ENCODE assay signal across 17 mouse cellular contexts in genomic region chr12:58443007-58443406, GRCm38 (mm10).
DNase-seq lines count a peak whose midpoint lies in the region; ATAC-seq and TF ChIP-seq lines count a peak whose summit lies in the region.
"Had no signal": no experiment of that assay in that cellular context is flagged by ENCODE, and none has a peak within 500 bp of the region (broad histone marks: within the 10 kb centered on the region; RNA-seq: fewer than 3 reads in every experiment).

No protein-coding gene starts in this region.

- no peak overlapping the region for H3K4me2 ChIP-seq in forebrain, postnatal 0 days (ENCODE audit: low read depth)
- H3K4me2 ChIP-seq in forebrain, embryonic 11.5 days (ENCODE audit: low read depth, low read length, severe bottlenecking) = no peak overlapping the region
- H3K4me2 ChIP-seq in kidney, embryonic 14.5 days (replicated peaks; ENCODE audit: low read depth, low read length) = no peak overlapping the region
- H3K4me2 ChIP-seq: embryonic facial prominence, embryonic 12.5 days; forebrain, embryonic 13.5 days; heart, embryonic 11.5 days; hindbrain, embryonic 15.5 days had no signal

- no peak overlapping the region for H3K4me3 ChIP-seq in forebrain, postnatal 0 days (ENCODE audit: low read depth, low read length)
- no peak overlapping the region for H3K4me3 ChIP-seq in forebrain, embryonic 11.5 days (ENCODE audit: low read depth, low read length)
- no peak overlapping the region for H3K4me3 ChIP-seq in kidney, embryonic 14.5 days (ENCODE audit: low read length)
- H3K4me3 ChIP-seq: embryonic facial prominence, embryonic 12.5 days; forebrain, embryonic 13.5 days; heart, adult 2 months; hindbrain, embryonic 15.5 days had no signal

- TF ChIP-seq CTCF in forebrain, postnatal 0 days (IDR thresholded peaks at IDR 0.05; ENCODE audit: low read depth) = no peak

- peak; percentile 18 for DNase-seq in forebrain, postnatal 0 days
- no peak for DNase-seq in forebrain, embryonic 11.5 days (ENCODE audit: low spot score)
- DNase-seq in kidney, postnatal 14 days = no peak
- peak; percentile 19 for DNase-seq in adipocyte (ENCODE audit: low spot score)
- peak; percentile 58 for DNase-seq in brain, adult 2 months (ENCODE audit: low read depth, low spot score)
- DNase-seq in thymus, postnatal 0 days (ENCODE audit: low spot score) = no peak
- DNase-seq: adrenal gland, adult 8-10 months; cerebellum, postnatal 25 days; gastrocnemius, postnatal 14 days; heart, adult 2 months; heart, postnatal 36 days had no signal

- no peaks in the 10 kb centered on the region for H3K27me3 ChIP-seq in forebrain, postnatal 0 days (ENCODE audit: insufficient read depth, low read length)
- H3K27me3 ChIP-seq in forebrain, embryonic 11.5 days (ENCODE audit: control insufficient read depth, insufficient read depth, low read length) = no peaks in the 10 kb centered on the region
- H3K27me3 ChIP-seq in kidney, embryonic 14.5 days (ENCODE audit: control insufficient read depth, insufficient read depth, low read length) = no peaks in the 10 kb centered on the region
- H3K27me3 ChIP-seq: embryonic facial prominence, embryonic 12.5 days; forebrain, embryonic 13.5 days; hindbrain, embryonic 15.5 days had no signal

- H3K9me3 ChIP-seq in forebrain, postnatal 0 days (ENCODE audit: low read length) = no peaks in the 10 kb centered on the region
- no peaks in the 10 kb centered on the region for H3K9me3 ChIP-seq in forebrain, embryonic 11.5 days (ENCODE audit: control insufficient read depth, low read length)
- no peaks in the 10 kb centered on the region for H3K9me3 ChIP-seq in kidney, embryonic 14.5 days (ENCODE audit: control insufficient read depth, low read length)
- H3K9me3 ChIP-seq: embryonic facial prominence, embryonic 12.5 days; forebrain, embryonic 13.5 days; hindbrain, embryonic 15.5 days had no signal

- H3K36me3 ChIP-seq in forebrain, postnatal 0 days (ENCODE audit: insufficient read depth) = no peaks in the 10 kb centered on the region
- no peaks in the 10 kb centered on the region for H3K36me3 ChIP-seq in forebrain, embryonic 11.5 days (ENCODE audit: control insufficient read depth, insufficient read depth, low read length)
- no peaks in the 10 kb centered on the region for H3K36me3 ChIP-seq in kidney, embryonic 14.5 days (ENCODE audit: control insufficient read depth, insufficient read depth, low read length)
- H3K36me3 ChIP-seq: embryonic facial prominence, embryonic 12.5 days; hindbrain, embryonic 15.5 days had no signal

- no peaks in the 10 kb centered on the region for H3K4me1 ChIP-seq in forebrain, postnatal 0 days (ENCODE audit: insufficient read depth)
- no peaks in the 10 kb centered on the region for H3K4me1 ChIP-seq in forebrain, embryonic 11.5 days (replicated peaks; ENCODE audit: control insufficient read depth, insufficient read depth, low read length)
- no peaks in the 10 kb centered on the region for H3K4me1 ChIP-seq in kidney, embryonic 14.5 days (ENCODE audit: control insufficient read depth, insufficient read depth, low read length)
- H3K4me1 ChIP-seq: embryonic facial prominence, embryonic 12.5 days; forebrain, embryonic 13.5 days; hindbrain, embryonic 15.5 days had no signal

- WGBS in forebrain, postnatal 0 days = 54% methylated on average over 3 of the region's 3 CpGs
- 78% methylated on average over 3 of the region's 3 CpGs for WGBS in forebrain, embryonic 11.5 days
- WGBS in kidney, embryonic 14.5 days = 40% methylated on average over 3 of the region's 3 CpGs

- peak; percentile 34; the same call in 1 of the 2 replicates for ATAC-seq in forebrain, postnatal 0 days
- ATAC-seq in forebrain, embryonic 11.5 days (replicated peaks; ENCODE audit: low FRiP score) = no peak
- ATAC-seq in kidney, embryonic 14.5 days (ENCODE audit: low FRiP score, low TSS enrichment) = peak; percentile 60; the same call in 1 of the 2 replicates
- ATAC-seq: forebrain, embryonic 13.5 days; intestine, embryonic 16.5 days had no signal

- H3K27ac ChIP-seq in forebrain, postnatal 0 days (ENCODE audit: low read depth, low read length) = no peak overlapping the region
- H3K27ac ChIP-seq in forebrain, embryonic 11.5 days (ENCODE audit: low read depth, low read length) = no peak overlapping the region
- H3K27ac ChIP-seq in kidney, embryonic 14.5 days (ENCODE audit: low read depth, low read length) = no peak overlapping the region
- H3K27ac ChIP-seq: embryonic facial prominence, embryonic 12.5 days; forebrain, embryonic 13.5 days; heart, adult 2 months; hindbrain, embryonic 15.5 days had no signal

- H3K9ac ChIP-seq in forebrain, postnatal 0 days = no peak overlapping the region
- H3K9ac ChIP-seq in forebrain, embryonic 11.5 days (ENCODE audit: low read length) = no peak overlapping the region
- H3K9ac ChIP-seq in kidney, embryonic 14.5 days (ENCODE audit: low read depth, low read length) = no peak overlapping the region
- H3K9ac ChIP-seq: embryonic facial prominence, embryonic 12.5 days; forebrain, embryonic 13.5 days; hindbrain, embryonic 15.5 days had no signal

Comparison
In these comparisons a context has a peak if more than half of its experiments do, and no peak if none do; other contexts are left out.
1. DNase-seq: peak in forebrain, postnatal 0 days (single experiment), adipocyte (single experiment) and brain, adult 2 months (single experiment); none in forebrain, embryonic 11.5 days (single experiment), kidney, postnatal 14 days (single experiment) and thymus, postnatal 0 days (single experiment).